Mouse (Mus musculus): Measurements from ENCODE around the gene Tor4a.

Gene Tor4a

DNA sequence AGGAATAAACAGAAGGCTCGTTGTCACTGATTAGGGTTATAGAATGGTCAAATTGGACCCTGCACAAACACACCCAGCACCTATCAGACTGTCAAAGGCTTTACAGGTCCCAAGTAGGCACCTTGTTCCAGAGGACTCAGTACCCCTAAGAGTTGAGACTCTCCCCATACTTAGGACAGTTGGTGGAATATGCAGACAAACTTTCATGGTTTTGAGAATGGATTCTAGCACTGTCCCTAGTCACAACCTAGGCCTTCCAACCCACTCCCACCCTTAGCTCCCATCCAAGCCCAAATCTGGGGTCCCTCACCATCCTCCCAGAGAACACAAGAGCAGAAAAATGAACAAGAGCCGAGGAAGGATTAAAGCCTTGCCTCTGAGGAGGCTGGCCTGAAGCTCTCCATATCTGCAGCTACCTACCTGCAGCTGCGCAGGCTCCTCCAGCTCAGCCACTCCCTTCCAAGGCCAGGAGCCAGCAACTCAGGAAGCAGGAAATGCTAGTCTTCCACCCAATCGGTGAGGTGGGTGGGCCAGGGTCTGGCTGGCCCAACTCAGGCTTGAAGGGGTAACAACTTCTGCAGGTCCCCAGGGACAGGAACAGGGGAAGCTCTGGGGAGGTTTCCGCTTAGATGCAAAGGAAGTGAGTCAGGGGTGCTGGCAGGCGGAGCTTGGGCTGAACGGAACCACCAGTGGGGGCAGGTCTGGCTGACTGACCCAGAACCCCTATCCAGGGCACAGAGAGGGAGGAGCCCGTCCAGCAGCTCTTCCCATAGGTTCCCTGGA, at the start of gene Tor4a:
Gene Tor4a (minus strand): TSS at position 715 of the 783 bp plus-strand sequence.
- in situ Hi-C loops (cut with MboI), result no loop called here

DNA sequence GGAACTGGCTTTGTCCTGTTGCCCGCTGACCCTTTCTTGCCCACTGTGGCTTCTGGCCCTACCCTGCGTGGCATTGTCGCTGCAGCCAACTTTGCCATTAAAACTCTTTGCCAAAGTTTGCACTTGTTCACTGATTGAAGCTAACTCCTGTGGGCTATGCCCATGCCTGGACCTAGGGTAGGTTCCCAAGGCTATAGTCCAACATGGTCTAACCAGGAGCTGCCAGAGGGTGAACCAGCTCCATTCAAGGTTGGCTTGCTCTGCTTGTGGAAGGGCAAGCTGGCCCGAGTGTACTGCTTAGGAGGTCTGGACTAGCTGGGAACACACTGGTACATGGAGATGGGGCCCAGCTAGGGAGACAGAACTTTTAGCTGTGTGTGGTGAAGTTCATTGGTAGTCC, 47.5 kb upstream of the Tor4a start:
- in situ Hi-C loops (cut with MboI), result no loop called here

DNA sequence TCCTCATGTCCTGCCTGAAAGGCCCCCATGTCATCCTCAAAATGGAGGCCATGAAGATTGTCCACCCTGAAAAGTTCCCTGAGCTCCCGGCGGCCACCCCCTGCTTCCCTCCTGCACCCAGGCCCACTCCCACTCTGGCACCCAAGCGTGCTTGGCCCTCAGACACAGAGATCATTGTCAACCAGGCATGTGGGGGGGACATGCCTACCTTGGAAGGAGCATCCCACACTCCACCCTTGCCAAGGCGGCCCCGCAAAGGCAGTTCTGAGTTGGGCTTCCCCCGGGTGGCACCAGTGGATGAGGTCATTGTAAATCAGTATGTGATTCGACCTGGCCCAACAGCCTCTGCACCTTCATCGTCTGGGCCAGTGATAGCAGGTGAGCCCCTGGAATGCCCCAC, 46.7 kb upstream of the Tor4a start:
- in situ Hi-C loops (cut with MboI), result no loop called here

DNA sequence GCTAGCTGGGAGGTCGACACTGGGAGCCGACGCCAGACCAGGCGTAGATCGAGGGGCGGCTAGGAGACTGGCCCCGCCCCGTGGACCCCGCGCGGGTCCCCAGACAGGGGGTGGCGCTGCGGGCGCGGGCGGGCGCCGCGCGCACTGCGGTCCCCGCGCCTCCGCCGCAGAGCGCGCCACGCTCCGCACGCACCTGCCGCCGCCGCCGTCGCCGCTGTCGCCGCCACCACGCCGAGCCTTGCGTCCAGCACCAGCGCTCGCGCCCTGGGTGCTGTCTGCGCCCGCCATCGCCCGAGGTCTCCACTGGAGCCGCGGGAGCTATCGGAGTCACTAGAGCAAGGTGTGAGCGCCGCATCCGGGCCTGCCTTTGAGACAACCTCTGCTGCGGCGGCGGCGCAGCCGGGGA, 45.4 kb upstream of the Tor4a start, which contains the start of the genes Rnf208 and Cysrt1:
Gene Rnf208 (plus strand): TSS at position 155 of the 406 bp plus-strand sequence.
Gene Cysrt1 (minus strand): TSS at position 352 of the 406 bp plus-strand sequence.
- in situ Hi-C loops (cut with MboI), result no loop called here

DNA sequence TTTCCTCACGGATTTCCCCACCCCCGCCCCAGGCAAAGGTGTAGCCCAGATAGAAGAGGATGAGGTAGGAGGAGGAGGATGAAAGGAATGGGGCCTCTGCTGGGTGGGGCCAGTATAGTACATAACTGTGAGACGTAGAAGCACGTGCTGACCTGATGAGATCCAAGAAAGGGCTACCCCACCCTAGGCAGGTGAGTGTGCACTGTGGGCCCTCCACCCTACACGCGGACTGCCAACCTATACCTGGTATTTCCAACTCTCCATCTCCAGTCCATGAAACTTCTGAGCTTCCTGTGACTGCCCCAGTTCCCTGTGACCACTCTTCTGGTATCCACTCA, 44.7 kb upstream of the Tor4a start:
- in situ Hi-C loops (cut with MboI), result no loop called here

DNA sequence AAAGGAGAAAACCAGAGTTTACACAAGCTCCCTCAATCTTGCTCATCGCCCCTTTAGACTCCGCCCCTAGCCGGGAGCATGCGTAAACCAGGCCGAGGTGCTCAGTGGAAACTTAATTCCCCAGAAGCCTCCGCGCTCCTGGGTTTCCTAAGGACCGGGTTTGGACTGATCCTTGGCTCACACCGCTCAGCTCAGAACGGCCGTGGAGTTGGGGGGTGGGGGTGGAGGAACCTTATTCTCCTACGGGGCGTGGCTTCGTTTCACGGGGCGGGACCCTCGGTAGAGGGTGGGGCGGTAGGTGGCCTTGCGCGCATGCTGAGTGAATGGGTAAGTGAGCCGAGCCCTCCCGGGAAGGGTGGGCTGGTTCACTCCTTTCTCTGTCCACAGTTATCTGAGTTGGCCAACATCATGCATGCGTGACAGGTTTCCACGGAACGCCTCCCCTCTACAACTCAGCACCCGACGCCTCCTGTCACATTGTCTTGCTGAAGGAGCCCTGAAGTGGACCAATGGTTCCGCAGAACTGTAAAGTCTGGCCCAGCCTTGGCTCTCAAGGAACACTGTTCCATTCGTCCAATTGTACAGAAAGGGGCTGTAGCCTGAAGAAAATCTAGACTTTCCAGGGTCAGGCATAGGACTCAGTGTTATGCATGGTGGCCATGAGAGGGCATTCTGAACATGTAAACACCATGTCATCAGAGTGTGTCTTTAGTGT, 44.2 kb upstream of the Tor4a start:
- in situ Hi-C loops (cut with MboI), result no loop called here

DNA sequence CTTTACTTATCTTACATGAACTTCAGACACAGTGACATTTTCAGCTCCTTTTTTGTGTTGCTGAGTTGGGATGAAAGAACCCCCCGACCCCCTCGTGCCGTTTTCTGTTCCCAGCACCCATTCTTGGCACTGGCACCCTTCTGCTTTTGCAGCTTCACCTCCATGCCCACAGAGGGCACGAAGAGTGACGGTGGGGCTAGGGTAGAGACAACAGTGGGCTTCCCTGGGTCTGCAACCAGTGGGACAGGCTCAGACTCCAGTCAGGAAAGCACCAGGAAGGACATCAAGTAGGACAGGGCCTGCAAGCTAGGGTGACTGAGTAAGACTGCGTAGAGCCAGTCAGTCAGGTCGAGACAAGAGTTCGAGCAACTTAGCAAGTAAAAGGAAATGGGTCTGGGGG, 43.6 kb upstream of the Tor4a start:
- in situ Hi-C loops (cut with MboI), result no loop called here

DNA sequence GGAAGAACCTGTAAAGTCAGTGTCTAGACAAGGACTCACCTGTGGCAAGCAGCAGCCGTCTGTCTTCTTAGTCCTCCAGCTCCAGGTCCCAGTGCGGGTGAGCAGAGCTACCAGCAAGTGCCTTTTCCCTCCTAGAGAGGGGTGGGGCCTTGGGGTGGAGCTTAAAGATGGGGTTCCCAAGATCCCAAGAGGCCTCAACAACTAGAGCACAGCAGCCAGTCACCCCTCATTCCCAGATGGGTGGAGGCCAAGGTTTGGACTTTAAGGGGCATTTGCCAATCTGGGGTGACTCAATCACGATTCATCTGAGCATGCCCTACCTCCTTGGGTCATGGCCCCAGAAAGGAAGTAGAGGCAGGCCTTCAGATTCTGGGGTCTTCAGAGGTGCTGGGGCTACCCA, 43.1 kb upstream of the Tor4a start:
- in situ Hi-C loops (cut with MboI), result no loop called here

DNA sequence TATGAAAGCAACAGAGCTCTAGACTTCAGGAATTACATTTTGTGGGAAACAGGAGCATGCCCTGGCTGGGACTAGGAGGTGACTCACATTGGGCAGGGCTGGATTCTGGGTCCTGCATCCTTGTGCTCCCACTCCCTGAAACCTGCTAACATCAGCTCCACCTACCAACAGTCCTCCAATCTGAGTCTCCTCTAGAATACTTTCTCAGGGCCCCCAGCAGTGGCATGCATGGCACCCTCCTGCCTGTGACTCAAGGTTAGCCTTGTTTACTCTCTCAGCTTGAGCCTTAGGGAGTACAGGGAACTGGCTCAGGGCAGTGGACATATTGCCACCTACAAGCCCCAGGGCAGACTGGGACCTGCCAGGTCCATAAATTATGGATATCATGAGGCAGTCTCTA, 41.4 kb upstream of the Tor4a start:
- in situ Hi-C loops (cut with MboI), result no loop called here

DNA sequence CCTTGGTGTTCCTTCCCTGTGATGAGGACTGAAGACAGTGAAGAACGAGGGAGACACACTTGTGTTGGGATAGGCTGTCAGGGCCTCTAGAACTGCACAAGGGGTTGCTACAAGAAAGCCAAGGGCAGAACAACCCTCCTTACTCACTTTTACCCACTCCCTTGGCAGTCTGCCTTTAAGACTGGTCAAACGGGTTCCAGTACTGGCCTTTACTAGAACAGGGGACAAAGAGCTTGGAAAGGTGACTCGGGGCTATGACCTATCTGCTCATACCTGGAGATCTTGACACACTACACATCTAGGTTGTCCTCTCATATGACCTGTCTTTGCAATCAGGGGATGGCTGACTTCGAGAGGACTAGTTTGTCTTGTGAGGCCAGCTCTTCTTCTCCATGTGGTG, 40.8 kb upstream of the Tor4a start:
- in situ Hi-C loops (cut with MboI), result no loop called here

DNA sequence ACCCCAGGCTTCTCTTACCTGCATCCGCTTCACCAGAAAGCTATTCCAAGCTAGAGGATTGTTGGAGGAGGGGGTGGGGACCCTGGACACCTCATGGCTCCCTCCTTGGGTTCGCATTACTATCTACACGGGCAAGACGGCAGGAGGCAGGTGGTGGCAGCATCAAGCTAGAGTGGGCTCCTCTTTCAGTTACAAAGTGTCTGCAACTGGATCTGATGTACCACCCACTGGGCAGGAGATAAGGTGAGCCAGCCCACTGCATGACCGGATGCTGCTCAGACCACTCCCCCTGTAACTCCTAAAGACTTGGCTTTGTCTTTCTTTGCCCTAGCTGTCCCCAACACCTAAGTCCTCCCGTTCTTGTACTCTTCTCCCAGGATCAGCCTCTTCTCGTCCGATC, 39.9 kb upstream of the Tor4a start, which contains the start of gene Rnf224:
Gene Rnf224 (minus strand): TSS at position 174 of the 400 bp plus-strand sequence.
- in situ Hi-C loops (cut with MboI), result no loop called here

DNA sequence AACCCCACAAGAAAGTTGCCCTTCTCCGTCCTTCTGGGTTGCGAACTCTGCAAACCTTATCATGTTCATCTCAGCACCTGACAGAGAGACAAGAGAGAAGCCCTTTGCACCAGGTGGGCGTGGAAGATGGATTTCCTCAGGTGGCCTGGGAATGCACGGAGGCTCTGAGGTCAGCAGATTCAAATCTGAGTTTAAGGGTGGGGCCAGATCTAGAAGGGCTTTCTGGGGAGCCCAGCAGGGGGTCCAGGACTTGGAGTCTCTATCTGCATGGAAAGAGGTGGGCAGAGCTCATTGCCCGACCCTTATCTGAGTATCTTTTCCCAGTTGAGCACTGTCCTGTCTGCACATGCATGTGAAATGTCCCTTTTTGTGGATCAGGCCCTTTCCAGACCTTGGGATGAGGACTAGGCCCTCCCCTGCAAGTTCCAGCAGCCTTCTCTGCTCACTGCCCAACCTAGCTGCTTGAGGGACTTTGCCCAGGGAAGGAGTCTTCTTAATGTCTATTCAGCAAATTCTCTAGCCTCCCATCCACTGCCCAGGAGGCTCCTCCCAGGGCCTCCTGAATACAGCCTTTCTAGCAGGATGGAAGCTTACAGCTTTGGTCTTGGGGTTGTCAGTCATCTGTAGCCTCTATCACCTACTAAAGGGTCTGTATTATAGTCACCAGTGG, 38.0 kb upstream of the Tor4a start:
- in situ Hi-C loops (cut with MboI), result no loop called here

DNA sequence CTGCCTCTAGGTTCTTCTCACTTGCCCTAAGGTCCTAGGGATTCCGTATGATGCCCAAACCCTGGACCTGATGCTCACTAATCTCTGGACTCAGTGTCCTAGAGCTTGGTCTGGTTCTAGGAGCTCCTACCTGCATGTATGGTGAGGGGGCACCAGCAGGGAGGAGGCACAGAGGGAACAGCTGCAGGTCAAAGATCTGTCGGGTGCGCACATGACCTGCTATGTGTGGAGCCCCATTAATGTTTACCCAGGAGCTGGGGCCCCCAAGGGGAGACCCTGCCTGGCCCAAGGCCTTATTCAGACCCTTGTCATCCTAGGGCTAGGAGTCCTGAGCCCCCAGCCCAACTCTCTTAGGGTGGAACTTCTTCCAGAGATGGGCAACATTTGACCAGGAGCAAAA, 37.4 kb upstream of the Tor4a start, which contains the start of gene Slc34a3:
Gene Slc34a3 (minus strand): TSS at position 315 of the 400 bp plus-strand sequence.
- in situ Hi-C loops (cut with MboI), result no loop called here

DNA sequence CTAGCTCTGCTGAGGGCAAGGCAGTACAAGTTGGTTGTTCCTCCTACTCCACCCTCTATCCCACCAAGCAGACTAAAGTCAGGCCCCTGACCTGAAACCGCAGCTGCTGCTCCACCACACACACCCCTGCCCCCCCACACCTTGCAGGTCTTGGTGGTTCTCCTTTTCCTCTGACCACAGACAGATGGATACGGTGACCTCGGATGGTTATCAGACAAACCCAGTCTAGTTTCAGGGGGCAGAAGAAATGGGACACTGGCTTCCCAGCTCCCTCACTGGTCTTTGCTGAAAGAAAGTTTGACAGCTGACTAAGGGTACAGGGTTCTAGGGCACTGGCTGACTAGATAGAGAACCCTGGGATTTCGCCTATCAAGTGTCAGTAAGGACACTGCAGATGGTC, 36.7 kb upstream of the Tor4a start:
- in situ Hi-C loops (cut with MboI), result no loop called here

DNA sequence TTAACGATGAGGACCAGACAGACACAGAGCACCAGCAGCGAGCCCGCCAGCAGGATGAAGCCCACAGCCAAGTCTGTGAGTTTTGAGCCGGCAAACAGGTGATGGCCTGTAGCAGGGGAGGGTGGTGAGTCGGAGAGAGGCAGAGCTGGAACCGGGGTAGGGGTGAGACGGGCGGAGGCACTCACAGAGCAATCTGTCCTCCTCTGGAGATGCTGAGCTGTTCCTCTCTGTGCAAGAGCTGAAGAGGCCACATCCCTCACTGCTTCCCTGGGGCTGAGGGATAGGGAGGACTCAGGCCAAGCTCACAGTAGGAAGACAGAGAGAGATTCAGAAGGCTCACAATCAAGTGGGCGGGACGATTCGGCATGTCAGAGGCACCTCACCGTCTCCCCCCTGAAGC, 34.4 kb upstream of the Tor4a start:
- in situ Hi-C loops (cut with MboI), result no loop called here

DNA sequence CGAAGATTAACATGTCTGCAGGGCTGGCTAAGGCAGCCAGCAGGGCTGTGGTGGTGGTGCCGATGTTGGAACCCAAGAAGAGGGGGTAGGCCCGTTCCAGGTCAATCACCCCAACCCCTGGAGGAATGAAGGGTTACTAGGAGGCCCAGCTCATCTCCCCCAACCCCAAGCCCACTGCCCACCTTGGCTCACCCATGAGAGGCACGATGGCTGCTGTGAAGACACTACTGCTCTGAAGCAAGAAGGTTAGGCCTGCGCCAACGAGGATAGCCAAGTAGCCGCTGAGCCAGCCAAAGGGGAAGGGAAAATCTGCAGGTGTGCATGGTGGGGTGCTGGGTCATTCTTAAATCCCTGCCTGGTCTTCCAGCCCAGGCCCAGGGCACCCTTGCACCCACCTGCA, 33.9 kb upstream of the Tor4a start:
- in situ Hi-C loops (cut with MboI), result no loop called here

DNA sequence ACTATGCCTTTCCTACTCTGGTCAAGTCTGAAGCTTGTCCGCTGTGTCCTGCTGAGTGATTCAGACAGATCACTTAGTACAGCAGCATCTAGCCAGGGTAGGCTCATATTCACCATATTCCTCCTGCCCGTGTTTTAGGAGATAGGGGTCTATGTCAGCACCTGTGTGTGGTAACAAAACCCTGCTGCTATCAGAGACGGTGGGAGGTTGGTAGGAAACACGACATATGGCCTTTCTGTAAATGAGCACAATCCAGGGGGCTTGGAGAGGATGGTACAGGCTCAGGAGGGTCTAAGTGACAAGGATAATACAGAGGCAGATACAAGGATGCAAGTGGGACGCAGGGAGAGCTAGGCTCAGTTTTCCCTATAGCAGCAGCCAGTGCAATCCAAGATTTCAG, 32.9 kb upstream of the Tor4a start:
- in situ Hi-C loops (cut with MboI), result no loop called here

DNA sequence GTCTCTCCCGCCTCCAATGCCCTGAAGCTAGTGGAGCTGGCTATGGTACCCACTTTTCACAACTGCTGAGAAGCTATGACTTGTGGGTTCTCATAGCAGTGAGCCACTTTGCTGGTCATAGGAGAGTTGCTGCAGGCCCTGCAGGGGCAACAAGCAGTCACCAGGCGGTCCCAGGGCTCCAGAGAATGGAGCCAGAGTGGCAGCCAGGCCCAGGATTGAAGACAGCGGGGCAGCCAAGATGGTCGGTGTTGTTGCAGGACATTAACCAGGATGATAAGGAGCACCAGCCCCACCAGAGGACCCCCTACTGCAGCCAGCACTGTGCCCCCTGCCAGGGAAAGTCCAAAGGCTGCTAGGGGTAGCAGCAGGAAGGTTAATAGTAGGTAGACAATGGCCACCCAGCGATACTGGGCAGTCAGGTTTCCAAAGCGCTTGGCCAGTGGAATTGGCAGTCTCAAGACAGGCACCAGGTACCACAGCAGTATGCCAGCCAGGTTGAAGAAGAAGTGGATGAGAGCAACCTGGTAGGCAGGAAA, 32.4 kb upstream of the Tor4a start:
- in situ Hi-C loops (cut with MboI), result no loop called here

DNA sequence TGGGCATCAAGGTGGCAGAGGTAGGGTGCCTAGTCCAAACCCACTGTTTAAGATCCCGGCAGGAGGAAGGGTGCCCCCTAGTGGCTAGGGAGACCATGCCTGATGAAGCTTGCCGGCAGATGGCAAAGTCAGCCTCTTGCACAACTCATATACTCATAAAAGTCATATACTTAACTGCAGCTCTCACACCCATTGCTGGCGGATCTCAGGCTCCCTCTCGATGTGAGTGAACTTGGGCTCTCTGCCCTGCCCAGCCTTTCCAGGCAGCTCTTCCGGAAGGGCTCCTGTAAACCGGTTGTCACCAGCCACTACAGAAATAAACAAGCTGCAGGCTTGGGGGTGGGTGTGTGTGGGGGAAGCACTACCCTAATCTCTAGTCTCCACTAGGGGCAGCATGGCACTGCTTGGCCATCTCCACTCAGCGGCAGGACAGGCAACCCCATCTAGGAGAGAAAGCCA, 31.8 kb upstream of the Tor4a start:
- in situ Hi-C loops (cut with MboI), result no loop called here

DNA sequence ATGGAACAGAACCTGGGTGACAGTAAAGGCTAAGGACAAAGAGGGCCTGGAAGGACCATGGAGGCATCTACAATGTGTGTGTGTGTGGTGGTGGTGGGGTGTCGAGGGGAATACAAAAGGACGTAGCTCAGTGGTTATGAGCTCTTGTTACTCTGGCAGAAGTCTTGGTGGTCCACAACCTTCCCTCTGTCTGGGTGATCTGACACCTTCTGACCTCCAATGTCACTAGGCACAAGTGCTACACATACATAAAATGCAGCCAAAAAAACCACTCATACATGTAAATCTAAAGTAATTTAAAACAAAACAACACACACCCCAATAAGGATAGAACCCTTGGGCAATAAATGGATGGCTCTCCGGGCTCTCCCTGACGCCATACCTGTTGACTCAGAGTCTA, 30.7 kb upstream of the Tor4a start:
- in situ Hi-C loops (cut with MboI), result no loop called here

DNA sequence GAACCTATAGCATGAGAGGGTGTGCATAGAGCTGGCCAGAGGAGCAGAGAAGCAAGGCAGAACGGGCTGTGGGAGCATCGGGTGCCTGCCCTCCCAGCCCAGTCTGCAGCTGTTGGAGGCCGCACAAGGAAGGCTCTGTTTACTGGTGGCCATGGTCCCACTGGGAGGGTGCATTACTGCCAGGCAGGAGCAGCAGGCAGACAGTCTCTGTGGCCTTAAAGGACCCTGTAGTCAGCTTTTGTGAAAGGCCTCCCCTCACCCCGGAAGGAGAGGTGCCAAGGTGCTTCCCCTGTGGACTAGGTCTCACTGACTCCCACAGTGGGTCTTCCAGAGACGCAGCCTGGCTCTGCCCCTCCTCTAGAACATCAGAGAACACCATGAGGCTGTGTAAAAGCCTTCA, 30.2 kb upstream of the Tor4a start:
- in situ Hi-C loops (cut with MboI), result no loop called here

DNA sequence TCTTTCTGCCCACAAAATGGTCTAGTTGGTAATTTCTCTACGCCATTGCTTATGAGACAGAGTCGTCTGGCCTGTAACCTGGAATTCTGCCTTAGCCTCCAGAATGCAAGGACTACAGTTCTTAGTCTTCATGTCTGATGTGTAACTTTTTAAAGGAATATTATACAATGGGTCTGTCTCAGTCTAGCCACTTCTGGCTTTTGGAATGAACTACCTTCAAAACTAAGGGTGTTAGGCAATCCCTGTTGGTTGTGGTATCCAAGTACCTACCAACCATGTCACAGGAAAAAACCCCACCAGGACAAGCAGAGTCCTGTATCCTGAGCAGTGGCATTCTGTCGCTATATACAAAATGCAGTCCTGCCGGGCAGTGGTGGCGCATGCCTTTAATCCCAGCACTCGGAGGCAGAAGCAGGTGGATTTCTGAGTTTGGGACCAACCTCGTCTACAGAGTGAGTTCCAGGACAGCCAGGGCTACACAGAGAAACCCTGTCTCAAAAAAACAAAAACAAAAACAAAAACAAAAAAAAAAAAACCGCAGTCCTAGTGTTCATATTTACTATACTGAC, 29.2 kb upstream of the Tor4a start:
- in situ Hi-C loops (cut with MboI), result no loop called here
